Mouse (Mus musculus) B cell, adult 2 months (primary cell): ENCODE results near the gene Zfp937.
"Not testable (repeated sequence)": the region's sequence is repeated elsewhere in the genome, so short reads cannot be mapped to it uniquely, and the experiment has no call there.

Experiments used
- DNase-seq, 2 experiments: peaks; one replicate each; pipeline ENCODE4 v3.0.0; 2022

Gene Zfp937

GRCm38 (mm10) chr2:150217600-150218362, at the start of gene Zfp937:
Gene Zfp937 (plus strand): TSS chr2:150218073.
- DNase-seq, result peak; percentile 7 to 28

GRCm38 (mm10) chr2:150173833-150174232, 44.0 kb upstream of the Zfp937 start:
- DNase-seq, result no peak

DNA sequence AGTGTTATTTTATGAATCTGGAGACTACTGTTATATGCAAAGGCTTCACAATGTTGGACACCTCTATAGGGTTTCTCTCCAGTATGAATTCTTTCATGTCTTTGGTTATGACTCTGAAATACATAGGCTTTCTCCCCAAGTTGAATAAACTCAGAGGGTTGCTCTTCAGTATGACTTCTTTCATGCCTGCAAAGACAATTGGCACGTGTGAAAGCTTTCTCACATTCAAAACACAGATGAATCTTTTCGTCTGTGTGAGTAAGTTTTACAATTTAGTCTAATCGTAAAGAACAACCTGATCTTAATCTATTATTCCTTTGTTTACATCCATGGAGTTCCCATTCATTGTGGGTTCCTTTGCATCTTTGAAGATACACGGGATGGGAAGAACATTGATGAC, 38.3 kb upstream of the Zfp937 start, which contains the start of gene Gm10770:
Gm10770 (minus strand) TSS at position 101 of the 400 bp plus-strand sequence.
- not testable (repeated sequence) for DNase-seq

DNA sequence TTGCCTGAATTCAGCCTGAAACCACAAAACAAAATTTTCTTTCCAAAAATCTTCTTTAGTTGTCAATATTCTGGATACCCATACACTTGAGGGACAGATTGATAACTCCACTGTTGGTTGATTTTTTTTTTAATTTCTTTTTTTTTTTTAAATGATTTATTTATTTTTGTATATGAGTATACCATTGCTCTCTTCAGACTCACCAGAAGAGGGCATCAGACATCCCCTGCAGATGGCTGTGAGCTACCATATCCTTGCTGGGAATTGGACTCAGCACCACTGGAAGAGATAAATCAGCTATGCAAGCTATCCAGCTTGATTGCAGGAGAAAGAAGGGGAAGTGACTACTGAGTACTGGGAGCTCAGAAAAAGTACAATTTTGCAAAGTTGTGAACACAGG, 36.8 kb upstream of the Zfp937 start:
- not testable (repeated sequence) for DNase-seq

- not testable (repeated sequence) for DNase-seq
These were observed 36.3 kb upstream of the Zfp937 start, which contains the start of gene Gm14139 for GRCm38 (mm10) chr2:150181570-150181999. Gene Gm14139 (plus strand): TSS chr2:150181755.

DNA sequence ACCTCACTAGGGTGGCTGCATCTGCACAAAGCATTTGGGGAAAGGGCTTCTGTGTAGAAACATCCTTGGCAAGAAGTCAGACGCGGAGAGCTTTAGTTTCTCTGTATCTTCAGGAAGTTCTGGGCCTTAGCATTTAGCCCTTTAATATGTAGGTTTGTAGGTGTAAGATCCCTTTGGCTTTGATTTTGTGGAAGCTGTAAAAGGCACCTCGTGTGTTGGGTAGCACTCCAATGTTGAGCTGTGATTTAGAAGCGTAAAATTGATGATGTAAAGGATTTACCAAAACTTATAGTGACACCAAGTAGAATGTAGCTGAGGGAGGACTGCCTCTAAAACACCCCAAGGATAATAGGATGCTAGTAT, 471 bp downstream of the Zfp937 start:
- not testable (repeated sequence) for DNase-seq

- DNase-seq, result not testable (repeated sequence)
These were observed 5.4 kb downstream of the Zfp937 start for GRCm38 (mm10) chr2:150223263-150223662.

DNA sequence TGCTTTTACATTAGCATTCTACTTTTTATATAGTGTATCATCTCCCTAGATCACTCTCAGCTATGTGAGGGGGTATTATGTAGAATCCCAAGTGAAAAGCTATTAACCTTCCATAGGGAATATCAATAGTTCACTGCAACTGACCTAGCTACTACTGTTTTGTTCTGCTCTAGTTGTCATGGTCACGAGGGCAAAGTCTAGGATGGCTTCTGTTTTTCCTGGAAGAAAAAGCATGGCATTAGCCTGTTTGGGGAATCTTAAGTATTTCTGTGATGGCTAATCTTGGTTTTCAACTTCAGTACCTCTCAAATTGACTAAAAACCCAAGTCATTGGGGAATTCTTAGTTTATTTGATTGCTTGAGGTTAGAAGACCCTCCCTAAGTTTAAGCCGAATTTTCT, 25.3 kb downstream of the Zfp937 start:
- no peak for DNase-seq

DNA sequence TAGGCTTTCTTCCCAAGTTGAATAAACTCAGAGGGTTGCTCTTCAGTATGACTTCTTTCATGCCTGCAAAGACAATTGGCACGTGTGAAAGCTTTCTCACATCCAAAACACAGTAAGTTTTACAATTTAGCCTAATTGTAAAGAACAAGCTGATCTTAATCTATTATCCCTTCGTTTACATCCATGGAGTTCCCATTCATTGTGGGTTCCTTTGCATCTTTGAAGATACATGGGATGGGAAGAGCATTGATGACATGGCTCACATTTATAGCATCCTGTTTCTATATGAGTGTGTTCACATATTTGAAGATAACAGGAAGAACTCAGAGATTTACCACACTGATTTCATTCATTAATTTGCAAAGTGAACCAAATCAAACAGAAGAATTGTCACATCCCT, 37.6 kb downstream of the Zfp937 start, which contains the start of gene Gm21994:
Gm21994 (minus strand) TSS at position 101 of the 400 bp plus-strand sequence.
- not testable (repeated sequence) for DNase-seq

GRCm38 (mm10) chr2:150256861-150257260, 39.0 kb downstream of the Zfp937 start:
- not testable (repeated sequence) for DNase-seq

- not testable (repeated sequence) for DNase-seq
These were observed 39.4 kb downstream of the Zfp937 start, which contains the start of gene Gm14124 for GRCm38 (mm10) chr2:150257291-150257690. Gene Gm14124 (plus strand): TSS chr2:150257517.
